Mouse (Mus musculus) hindbrain, embryonic 14.5 days (tissue): ENCODE measurements around the gene Gm14548. TPM values are rescaled to one million over a fixed set of nuclear protein-coding genes. Genes with fewer than 3 reads are reported as not detected.
"Not testable (repeated sequence)": the region's sequence is repeated elsewhere in the genome, so short reads cannot be mapped to it uniquely, and the experiment has no call there.

Experiments
- ATAC-seq: fragments of 200-750 bp; cut with Nextera tagmentation; 2 replicates; pipeline ENCODE4 v1.8.0; 2017; ENCODE audit warnings: moderate number of reproducible peaks, mild to moderate bottlenecking, moderate TSS enrichment, moderate library complexity; ENCODE audit not compliant: low FRiP score
- DNase-seq: peaks from one replicate; pipeline ENCODE4 v3.0.0-alpha.2; 2015; ENCODE audit warnings: low spot score
- H3K27ac ChIP-seq: fragments of 300-500 bp; sonication (generic); 2 replicates; pipeline ENCODE4 v1.5.1; 2014; ENCODE audit warnings: mild to moderate bottlenecking, moderate library complexity
- H3K27me3 ChIP-seq: fragments of 300-500 bp; sonication (generic); 2 replicates; pipeline ENCODE4 v1.6.1; 2014; ENCODE audit warnings: mild to moderate bottlenecking, low read length, mixed read lengths; ENCODE audit not compliant: control insufficient read depth, insufficient read depth
- H3K36me3 ChIP-seq: fragments of 300-500 bp; sonication (generic); replicated peaks from 2 replicates; pipeline ENCODE4 v1.6.1; 2014; ENCODE audit not compliant: control insufficient read depth, insufficient read depth
- H3K4me1 ChIP-seq: fragments of 300-500 bp; sonication (generic); replicated peaks from 2 replicates; pipeline ENCODE4 v1.6.1; 2014; ENCODE audit warnings: antibody characterized with exemption, low read length, mixed read lengths; ENCODE audit not compliant: control insufficient read depth, insufficient read depth
- H3K4me2 ChIP-seq: fragments of 300-500 bp; sonication (generic); replicated peaks from 2 replicates; pipeline ENCODE4 v1.6.1; 2014; ENCODE audit warnings: mild to moderate bottlenecking, moderate library complexity
- H3K4me3 ChIP-seq: fragments of 300-500 bp; sonication (generic); replicated peaks from 2 replicates; pipeline ENCODE4 v1.5.1; 2014; ENCODE audit warnings: mild to moderate bottlenecking, low read length
- H3K9ac ChIP-seq: fragments of 300-500 bp; sonication (generic); 2 replicates; pipeline ENCODE4 v1.6.1; 2014
- H3K9me3 ChIP-seq: fragments of 300-500 bp; sonication (generic); 2 replicates; pipeline ENCODE4 v1.6.1; 2016; ENCODE audit warnings: low read length; ENCODE audit not compliant: control insufficient read depth
- whole genome bisulfite sequencing: fragments of 180-500 bp; shearing (Covaris S2); extraction: QIAGEN DNeasy Blood & Tissue Kit; methylation state at CpG from one replicate; pipeline ENCODE4 v1.1.7; 2014; 5-methylcytosine and 5-hydroxymethylcytosine counted together
- polyA plus RNA-seq: library from polyadenylated mRNA; unstranded; fragments of >200 nt; fragmentation: Nextera tagmentation; extraction: Ambion mirVana; gene quantifications from 2 replicates; pipeline ENCODE4 v1.2.1, GENCODE M21; 2014

Gm14548 gene
- not detected in 2 replicates for polyA plus RNA-seq

GRCm38 (mm10) chr7:3898036-3898590 is at the start of gene Gm14548:
TSS of gene Gm14548 (minus strand) at chr7:3898120.
- not testable (repeated sequence) for H3K27me3 ChIP-seq, H3K9ac ChIP-seq, ATAC-seq, H3K36me3 ChIP-seq, H3K9me3 ChIP-seq, H3K4me2 ChIP-seq, H3K4me1 ChIP-seq, H3K27ac ChIP-seq, DNase-seq, H3K4me3 ChIP-seq
- 73% methylated on average over 3 of the region's 3 CpGs for WGBS

- Histone ChIP-seq H3K27ac (no peak overlapping the region), H3K9me3 (no peaks in the 10 kb centered on the region), H3K4me2 (no peak overlapping the region), H3K4me1 (no peaks in the 10 kb centered on the region), H3K9ac (no peak overlapping the region), H3K4me3 (no peak overlapping the region), H3K36me3 (no peaks in the 10 kb centered on the region), H3K27me3 (no peaks in the 10 kb centered on the region)
- ATAC-seq (no peak), DNase-seq (no peak)
- 77% methylated on average over 4 of the region's 4 CpGs for WGBS
Measured at GRCm38 (mm10) chr7:3946117-3946516, 48.2 kb upstream of the Gm14548 start.

GRCm38 (mm10) chr7:3940915-3941314 is 43.0 kb upstream of the Gm14548 start:
- DNase-seq (no peak), ATAC-seq (no peak)
- no peaks in the 10 kb centered on the region for H3K36me3 ChIP-seq
- 76% methylated on average over 3 of the region's 3 CpGs for WGBS
- no peaks in the 10 kb centered on the region for H3K9me3 ChIP-seq
- H3K4me3 ChIP-seq: no peak overlapping the region
- H3K4me2 ChIP-seq: no peak overlapping the region
- no peaks in the 10 kb centered on the region for H3K4me1 ChIP-seq
- no peaks in the 10 kb centered on the region for H3K27me3 ChIP-seq
- H3K9ac ChIP-seq: no peak overlapping the region
- no peak overlapping the region for H3K27ac ChIP-seq

GRCm38 (mm10) chr7:3939866-3940525 is 42.1 kb upstream of the Gm14548 start:
- ATAC-seq (no peak), DNase-seq (no peak)
- Histone ChIP-seq H3K9me3 (no peaks in the 10 kb centered on the region), H3K4me2 (no peak overlapping the region), H3K4me1 (no peaks in the 10 kb centered on the region), H3K27ac (no peak overlapping the region), H3K4me3 (no peak overlapping the region), H3K36me3 (no peaks in the 10 kb centered on the region), H3K9ac (no peak overlapping the region), H3K27me3 (no peaks in the 10 kb centered on the region)
- 73% methylated on average over 1 of the region's 1 CpGs for WGBS

- H3K4me3 ChIP-seq, H3K9ac ChIP-seq, H3K9me3 ChIP-seq, H3K27ac ChIP-seq, H3K27me3 ChIP-seq, DNase-seq, ATAC-seq, H3K36me3 ChIP-seq, H3K4me1 ChIP-seq, H3K4me2 ChIP-seq: not testable (repeated sequence)
Measured at GRCm38 (mm10) chr7:3935473-3935872, 37.6 kb upstream of the Gm14548 start.

GRCm38 (mm10) chr7:3915387-3915786 is 17.5 kb upstream of the Gm14548 start, which contains the start of gene Lilra6:
TSS of gene Lilra6 (minus strand) at chr7:3915503.
- H3K9ac ChIP-seq, H3K9me3 ChIP-seq, DNase-seq, H3K4me3 ChIP-seq, H3K4me2 ChIP-seq, H3K4me1 ChIP-seq, ATAC-seq, H3K36me3 ChIP-seq, H3K27ac ChIP-seq, H3K27me3 ChIP-seq: not testable (repeated sequence)
- 75% methylated on average over 2 of the region's 2 CpGs for WGBS

- Histone ChIP-seq H3K9ac (no peak overlapping the region), H3K36me3 (no peaks in the 10 kb centered on the region), H3K27me3 (no peaks in the 10 kb centered on the region), H3K4me2 (no peak overlapping the region), H3K4me3 (no peak overlapping the region), H3K9me3 (no peaks in the 10 kb centered on the region), H3K27ac (no peak overlapping the region), H3K4me1 (no peaks in the 10 kb centered on the region)
- 23% methylated on average over 1 of the region's 1 CpGs for WGBS
- no peak for DNase-seq
- no peak for ATAC-seq
Measured at GRCm38 (mm10) chr7:3903704-3904103, 5.8 kb upstream of the Gm14548 start.

GRCm38 (mm10) chr7:3875032-3875431 is 22.9 kb downstream of the Gm14548 start:
- not testable (repeated sequence) for H3K36me3 ChIP-seq, H3K4me2 ChIP-seq, H3K9me3 ChIP-seq, DNase-seq, H3K27ac ChIP-seq, ATAC-seq, H3K27me3 ChIP-seq, H3K9ac ChIP-seq, H3K4me3 ChIP-seq, H3K4me1 ChIP-seq
- no CpG with 5 or more reads among the region's 1 CpGs for WGBS

- DNase-seq, H3K4me1 ChIP-seq, H3K9me3 ChIP-seq, ATAC-seq, H3K27ac ChIP-seq, H3K4me2 ChIP-seq, H3K27me3 ChIP-seq, H3K36me3 ChIP-seq, H3K9ac ChIP-seq, H3K4me3 ChIP-seq: not testable (repeated sequence)
- no CpG with 5 or more reads among the region's 2 CpGs for WGBS
Measured at GRCm38 (mm10) chr7:3844951-3845350, 53.0 kb downstream of the Gm14548 start, which contains the start of gene Pira2. TSS of gene Pira2 (minus strand) at chr7:3845051.
